Mouse (Mus musculus): Measurements from ENCODE around the gene Prpf39.

Gene Prpf39

GRCm38 (mm10) chr12:65036190-65036870 lies at the start of gene Prpf39:
Gene Prpf39, plus strand, starts transcription at chr12:65036333.
- peak; percentile 90 for DNase-seq

- no peak for DNase-seq
These were observed 28.4 kb upstream of the Prpf39 start for GRCm38 (mm10) chr12:65007725-65008124.

- no peak for DNase-seq
These were observed 13.3 kb upstream of the Prpf39 start for GRCm38 (mm10) chr12:65022842-65023241.

- DNase-seq, result no peak
These were observed 319 bp upstream of the Prpf39 start for GRCm38 (mm10) chr12:65035839-65036189.

GRCm38 (mm10) chr12:65036892-65037545 lies 886 bp downstream of the Prpf39 start:
- DNase-seq, result no peak

- DNase-seq, result no peak
These were observed 1.4 kb downstream of the Prpf39 start for GRCm38 (mm10) chr12:65037546-65037937.

GRCm38 (mm10) chr12:65048799-65049198 lies 12.7 kb downstream of the Prpf39 start:
- DNase-seq, result no peak

GRCm38 (mm10) chr12:65058203-65058602 lies 22.1 kb downstream of the Prpf39 start:
- DNase-seq, result no peak

GRCm38 (mm10) chr12:65061082-65061481 lies 24.9 kb downstream of the Prpf39 start:
- no peak for DNase-seq

- DNase-seq, result no peak
These were observed 29.1 kb downstream of the Prpf39 start for GRCm38 (mm10) chr12:65065241-65065640.

GRCm38 (mm10) chr12:65066234-65066633 lies 30.1 kb downstream of the Prpf39 start:
- DNase-seq, result no peak

- DNase-seq, result no peak
These were observed 32.3 kb downstream of the Prpf39 start for GRCm38 (mm10) chr12:65068409-65068808.

GRCm38 (mm10) chr12:65072911-65073610 lies 36.9 kb downstream of the Prpf39 start:
- no peak for DNase-seq

GRCm38 (mm10) chr12:65073611-65074178 lies 37.6 kb downstream of the Prpf39 start, which contains the start of gene Fkbp3:
Gene Fkbp3, minus strand, starts transcription at chr12:65074007.
- DNase-seq, result peak; percentile 98

GRCm38 (mm10) chr12:65074651-65075050 lies 38.5 kb downstream of the Prpf39 start:
- DNase-seq, result peak; percentile 34

- DNase-seq, result peak; percentile 91
These were observed 39.1 kb downstream of the Prpf39 start, which contains the start of gene Fancm for GRCm38 (mm10) chr12:65075085-65075732. Gene Fancm, plus strand, starts transcription at chr12:65075603.

GRCm38 (mm10) chr12:65075733-65076310 lies 39.7 kb downstream of the Prpf39 start:
- no peak for DNase-seq

- no peak for DNase-seq
These were observed 40.8 kb downstream of the Prpf39 start for GRCm38 (mm10) chr12:65076906-65077305.

GRCm38 (mm10) chr12:65108746-65109145 lies 72.6 kb downstream of the Prpf39 start:
- no peak for DNase-seq

- DNase-seq, result no peak
These were observed 75.4 kb downstream of the Prpf39 start for GRCm38 (mm10) chr12:65111503-65111902.

GRCm38 (mm10) chr12:65112811-65113210 lies 76.7 kb downstream of the Prpf39 start:
- DNase-seq, result no peak
